Mouse (Mus musculus): ENCODE data around the gene Fam172a. TPM values are rescaled to one million over a fixed set of nuclear protein-coding genes. Genes with fewer than 3 reads are reported as not detected.

The Fam172a gene
- polyA plus RNA-seq, 1 experiment from 2014 or later, result 50.6 TPM

DNA sequence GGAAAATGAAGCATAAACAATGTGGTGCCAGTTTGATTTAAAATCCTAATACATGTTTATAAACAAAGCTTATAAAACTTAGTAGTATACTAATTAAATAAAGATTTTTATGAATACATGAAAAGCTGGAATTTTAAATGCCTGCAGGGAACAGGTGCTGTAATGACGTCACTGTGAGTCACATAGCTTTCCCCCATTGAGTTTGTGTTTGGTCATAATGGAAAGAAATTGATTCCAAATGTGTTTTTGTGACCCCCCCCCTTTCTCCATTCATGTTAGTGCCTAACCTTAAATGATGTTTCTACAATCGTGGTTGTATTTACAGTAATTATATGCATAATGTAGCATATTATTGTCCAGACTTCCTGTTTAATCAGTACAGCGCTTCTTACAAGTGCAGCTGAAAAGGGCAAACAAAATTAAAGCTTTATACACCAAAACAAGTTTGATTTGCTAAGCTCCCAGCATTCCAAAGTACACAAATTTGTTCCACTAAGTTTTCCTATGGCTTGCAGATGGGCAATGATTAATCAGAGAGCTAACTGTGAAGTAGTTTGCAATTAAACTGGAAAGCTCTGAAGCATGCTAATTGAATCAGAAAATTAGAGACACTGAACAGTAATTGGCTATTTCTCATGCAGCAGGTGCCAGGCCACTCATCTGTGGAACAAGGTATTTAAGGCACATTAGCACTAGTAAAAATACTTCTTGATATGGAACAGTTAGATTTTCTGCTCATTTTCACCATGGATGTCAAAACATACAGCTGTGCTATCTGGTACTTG, 398.1 kb downstream of the Fam172a start:
- DNase-seq (ENCODE audit: low spot score), result no peak

DNA sequence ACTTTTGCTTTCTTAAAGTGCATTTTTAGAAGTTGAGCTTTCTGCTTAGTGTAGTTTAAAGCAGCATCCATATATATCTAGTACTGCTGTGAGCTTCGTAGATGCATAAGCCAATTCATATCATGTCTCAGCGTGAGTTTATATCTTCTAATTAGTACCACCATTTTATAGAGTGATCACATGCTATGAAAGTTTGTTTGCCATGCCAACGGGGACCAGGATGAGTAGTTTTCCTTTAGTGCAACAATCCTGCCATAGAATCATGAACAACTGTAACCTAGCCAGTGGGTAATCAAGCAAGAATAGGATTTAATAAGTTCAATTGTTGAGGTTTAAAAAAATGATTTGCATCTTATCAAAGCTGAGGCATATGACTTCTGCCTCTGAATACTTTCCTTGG, 398.8 kb downstream of the Fam172a start:
- DNase-seq (ENCODE audit: low spot score), result no peak

DNA sequence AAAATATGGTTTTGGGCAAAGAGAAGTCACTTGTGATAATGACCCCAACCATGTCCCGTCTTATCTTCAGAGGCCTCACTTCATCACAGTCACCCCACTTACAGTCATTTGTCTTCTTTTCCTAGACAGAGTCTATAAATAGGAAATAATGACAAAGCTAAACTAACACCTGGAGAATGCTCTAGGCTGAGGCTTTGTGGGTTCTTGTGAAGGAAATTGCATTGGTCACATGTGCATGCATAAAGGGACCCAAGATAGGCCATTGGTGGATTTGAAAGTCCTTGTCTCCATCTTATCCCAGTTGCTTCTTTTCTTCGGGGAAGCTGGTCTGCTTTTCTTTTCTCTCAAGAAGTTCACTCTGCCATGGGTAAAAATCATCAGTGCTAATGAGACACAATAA, 400.5 kb downstream of the Fam172a start:
- no peak for DNase-seq (ENCODE audit: low spot score)

DNA sequence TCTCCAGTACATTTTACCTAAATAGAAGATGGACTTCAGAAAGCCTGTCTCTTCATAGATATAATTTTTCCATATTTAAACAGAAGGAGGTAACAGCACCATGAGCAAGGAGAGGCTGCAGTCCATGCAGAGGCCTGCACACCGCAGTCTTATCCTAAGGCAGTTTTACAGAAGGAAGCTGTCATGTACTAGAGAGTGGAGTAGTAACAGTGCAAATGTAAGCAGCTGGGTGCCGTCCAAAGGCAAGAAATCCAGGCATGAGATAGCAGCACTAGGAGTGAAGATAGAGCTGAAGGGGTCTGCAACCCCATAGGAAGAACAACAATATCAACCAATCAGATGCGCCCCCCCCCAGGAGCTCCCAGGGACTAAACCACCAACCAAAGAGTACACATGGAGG, 403.0 kb downstream of the Fam172a start:
- DNase-seq (ENCODE audit: low spot score), result no peak

DNA sequence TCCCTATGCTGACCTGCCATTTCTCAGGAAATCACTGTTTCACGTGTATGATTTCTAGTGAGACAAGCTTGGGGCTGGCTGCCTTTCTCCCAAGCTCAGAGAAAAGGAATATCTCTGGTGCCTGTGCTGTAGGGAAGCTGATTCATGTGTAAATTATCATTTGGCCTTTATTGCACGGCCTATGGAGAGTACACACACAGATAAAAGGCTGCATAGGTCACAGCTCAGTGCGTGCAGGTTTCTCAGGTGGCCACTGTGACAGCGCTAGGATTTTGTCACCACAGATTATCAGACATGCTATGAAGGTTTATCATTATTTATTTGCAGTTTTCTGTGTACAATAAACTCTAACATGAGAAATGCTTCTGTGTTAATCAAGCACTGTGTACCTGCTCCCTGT, 408.8 kb downstream of the Fam172a start:
- no peak for DNase-seq (ENCODE audit: low spot score)

DNA sequence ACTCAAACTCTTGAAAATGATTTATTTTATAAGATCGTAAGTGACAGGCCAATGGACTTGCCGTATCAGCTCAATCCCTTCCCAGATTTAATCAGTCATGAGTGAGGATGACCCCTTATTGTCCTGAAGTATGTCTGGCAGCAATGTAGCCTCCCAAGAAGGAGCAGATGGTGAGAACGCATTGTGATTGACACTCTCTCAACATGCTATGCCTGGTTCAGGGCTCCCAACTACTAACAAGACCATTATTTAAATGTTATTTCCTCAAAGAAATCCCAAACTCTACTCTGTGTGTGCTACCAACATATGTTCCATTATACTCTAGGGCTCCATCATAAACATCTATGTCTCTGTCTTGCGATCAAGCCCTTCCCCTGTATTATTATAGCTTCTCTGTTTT, 412.1 kb downstream of the Fam172a start:
- DNase-seq (ENCODE audit: low spot score), result no peak

DNA sequence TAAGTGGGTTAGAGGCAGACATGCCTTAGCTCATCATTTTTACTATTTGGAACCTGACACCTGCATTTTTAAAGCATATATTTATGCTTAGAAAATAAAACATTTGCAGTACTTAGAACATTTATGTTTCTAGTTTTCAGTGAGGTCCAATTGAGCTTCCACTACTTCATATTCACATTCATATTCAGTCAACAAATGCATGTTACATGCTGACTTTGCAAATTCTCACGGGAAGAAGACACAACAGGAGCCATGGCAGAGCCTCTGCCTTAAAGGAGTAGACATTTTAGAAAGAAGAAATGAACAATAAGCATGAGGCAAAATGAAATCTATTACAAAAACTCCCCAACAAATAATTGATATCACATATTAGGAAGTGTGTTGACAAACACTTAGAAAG, 416.9 kb downstream of the Fam172a start:
- no peak for DNase-seq (ENCODE audit: low spot score)

DNA sequence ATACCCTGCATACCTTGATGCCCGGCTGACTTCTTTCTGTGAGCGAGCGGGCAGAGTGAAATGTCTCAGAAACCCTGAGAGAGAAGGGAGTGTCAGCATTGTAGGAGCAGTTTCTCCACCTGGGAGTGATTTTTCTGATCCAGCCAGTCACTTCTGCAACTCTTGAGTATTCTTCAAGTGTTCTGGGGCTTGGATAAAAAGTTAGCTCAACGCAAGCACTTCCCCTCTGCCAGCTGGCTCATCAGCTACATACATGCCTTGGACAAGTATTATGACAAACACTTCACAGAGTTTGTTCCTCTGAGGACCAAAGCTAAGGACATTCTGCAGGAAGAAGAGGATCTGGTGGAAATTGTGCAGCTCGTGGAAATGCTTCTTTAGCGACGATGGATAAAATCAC, 420.2 kb downstream of the Fam172a start:
- no peak for DNase-seq (ENCODE audit: low spot score)

DNA sequence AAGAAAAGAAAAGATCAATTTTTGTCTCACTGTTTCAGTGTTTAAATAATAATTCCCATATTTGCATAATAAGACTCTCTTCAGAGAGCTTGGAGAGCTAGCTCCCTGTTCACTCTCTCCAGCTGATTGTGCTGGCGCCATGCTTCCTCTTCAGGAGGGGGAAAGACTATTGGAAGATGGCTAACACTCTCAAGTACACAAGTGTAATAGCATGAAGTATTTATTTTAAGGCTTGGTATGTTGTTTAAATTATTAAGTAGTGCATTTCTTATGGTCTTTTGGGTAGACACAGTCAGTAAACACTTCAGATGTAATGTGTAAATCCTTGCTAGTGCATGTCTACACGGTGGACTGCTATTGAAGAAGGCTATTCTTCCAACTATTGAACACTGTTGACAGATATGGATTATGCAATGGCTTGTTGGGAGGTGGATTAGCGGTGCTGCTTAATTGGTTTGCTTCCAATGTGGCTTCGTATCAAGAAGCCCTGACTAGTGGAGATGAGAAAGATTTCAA, 422.1 kb downstream of the Fam172a start:
- no peak for DNase-seq (ENCODE audit: low spot score)

DNA sequence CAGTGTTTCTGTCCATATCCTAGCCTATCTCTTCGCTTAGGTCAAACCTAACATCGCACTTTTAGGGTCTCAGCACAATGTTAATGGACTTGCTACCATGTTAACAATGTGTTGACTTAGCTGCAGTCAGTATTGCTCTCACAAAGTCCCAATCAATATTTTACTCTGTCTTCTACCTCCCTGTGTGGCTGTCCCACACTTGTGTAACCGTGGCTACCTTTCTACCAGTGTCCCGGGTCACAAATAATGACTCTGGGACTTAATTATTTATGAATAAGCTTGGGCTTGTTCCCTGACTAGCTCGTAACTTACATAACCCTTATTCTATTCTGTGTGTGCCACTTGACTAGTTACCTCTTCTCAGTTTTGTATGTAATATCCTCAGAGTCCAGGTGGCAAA, 455.6 kb downstream of the Fam172a start:
- DNase-seq (ENCODE audit: low spot score), result no peak

DNA sequence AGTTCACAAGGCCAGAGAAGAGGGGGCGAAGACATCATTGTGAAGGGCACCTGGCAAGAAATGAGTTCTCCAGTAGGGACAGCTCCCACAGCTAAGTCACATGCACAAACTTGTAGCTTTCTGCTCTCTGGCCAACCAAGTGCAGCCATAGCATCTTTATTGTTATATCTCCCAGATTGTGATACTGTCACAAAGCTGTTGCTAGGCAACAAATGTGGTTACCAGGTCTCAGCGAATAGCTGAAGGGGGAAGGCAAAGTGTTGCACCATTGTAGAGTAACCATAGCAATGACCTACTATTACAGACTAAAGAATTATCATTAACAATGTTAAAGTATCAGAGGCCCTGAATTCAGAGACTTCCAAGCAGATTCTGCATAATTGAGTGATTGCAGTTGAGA, 460.3 kb downstream of the Fam172a start:
- no peak for DNase-seq (ENCODE audit: low spot score)

DNA sequence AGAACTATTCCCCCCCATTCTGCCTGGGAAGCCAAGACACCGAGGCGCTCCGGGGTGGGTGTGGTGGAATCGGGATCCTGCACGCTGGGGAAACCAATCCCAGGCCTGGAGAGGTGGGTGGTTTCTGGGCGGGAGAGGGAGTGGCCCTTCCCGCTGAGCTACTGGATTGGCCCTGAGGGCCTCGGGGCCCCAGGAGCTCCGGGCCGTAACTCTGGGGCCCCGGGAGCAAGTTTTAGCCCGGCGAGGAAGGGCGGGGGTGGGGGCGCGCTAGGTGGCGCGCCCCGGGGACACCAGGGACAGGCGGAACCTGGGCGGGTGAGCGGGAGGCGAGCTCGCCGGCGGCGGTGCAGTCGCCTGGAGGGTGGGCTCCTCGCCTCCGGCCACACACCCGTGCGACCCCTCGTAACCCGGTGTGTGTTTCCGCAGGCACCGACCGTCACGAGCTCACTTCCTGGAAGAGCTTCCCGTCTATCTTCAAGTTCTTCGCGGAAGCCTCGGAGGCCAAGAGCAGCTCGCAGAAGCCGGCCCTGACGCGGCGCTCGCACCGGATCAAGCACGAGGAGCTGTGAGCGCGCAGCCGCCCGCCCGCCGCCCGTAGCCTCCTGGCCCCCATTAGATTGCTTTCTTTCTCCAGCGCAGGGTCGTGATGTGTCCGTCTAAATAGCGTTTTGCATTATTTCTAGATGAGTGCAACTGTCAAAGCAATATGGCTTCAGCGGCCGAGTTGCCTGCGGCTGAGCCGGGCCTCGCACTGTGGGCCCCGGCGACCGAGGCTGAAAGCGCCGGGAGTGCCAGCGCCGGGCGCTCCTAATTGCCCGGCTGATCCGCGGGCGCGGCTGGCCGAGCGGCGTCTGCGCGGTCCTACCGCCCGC, 461.5 kb downstream of the Fam172a start:
- DNase-seq (ENCODE audit: low spot score), result peak; percentile 15

DNA sequence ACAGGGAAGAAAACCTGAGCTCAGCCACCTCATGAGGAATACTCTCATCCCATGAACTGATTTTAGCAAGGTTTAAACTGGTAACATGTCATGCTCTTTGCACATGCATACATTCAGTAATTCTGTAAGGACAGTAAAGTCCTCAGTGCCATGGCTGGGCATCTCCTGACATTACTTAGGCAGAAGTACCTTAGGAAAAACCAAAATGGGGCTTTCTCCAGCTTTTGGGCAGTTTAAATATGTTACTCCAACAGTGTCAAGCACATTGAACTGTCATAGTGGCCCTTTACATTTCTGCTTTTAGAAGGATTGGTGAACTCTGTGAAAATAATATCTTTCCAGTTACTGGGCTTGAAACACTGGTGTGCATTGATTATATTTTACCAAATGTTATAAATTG, 463.1 kb downstream of the Fam172a start:
- DNase-seq (ENCODE audit: low spot score), result no peak

DNA sequence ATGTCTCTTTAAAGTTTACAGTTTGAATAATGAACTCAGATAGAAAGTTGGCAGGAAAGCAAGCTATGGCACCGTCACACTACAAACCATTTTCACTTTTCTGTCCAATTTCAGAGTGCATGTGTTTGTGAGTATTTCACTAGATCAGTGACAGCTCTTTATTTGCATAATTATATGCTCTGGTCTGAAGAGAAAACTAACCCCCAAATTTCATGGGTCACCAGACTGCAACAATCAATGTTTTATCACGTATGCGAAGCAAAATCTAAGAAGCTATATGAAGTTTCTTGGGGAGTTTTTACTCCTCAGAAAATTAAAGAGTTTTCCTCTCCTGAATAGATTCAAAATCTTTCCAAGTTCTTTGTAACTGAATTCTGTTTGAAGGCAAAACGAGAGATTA, 466.3 kb downstream of the Fam172a start:
- no peak for DNase-seq (ENCODE audit: low spot score)

DNA sequence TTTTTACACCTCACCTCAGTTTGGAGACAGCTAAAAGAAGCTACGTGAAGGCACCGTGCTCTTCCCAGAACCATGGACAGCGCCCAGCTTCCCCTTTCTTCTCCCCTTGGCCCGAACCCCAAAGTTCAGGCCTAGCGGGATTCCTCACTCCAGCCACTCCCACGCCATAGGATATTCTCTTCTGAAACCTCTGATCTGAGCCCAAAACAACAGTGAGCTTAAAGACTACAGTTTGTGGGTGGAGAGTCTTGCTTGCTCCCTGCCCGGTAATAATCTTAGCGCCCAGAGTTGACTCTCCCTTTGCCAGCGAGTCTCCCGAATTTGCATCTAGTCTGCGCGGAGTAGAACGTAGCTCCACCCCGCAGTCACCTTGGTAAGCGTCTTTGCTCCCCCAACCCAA, 469.5 kb downstream of the Fam172a start:
- DNase-seq (ENCODE audit: low spot score), result peak; percentile 12

DNA sequence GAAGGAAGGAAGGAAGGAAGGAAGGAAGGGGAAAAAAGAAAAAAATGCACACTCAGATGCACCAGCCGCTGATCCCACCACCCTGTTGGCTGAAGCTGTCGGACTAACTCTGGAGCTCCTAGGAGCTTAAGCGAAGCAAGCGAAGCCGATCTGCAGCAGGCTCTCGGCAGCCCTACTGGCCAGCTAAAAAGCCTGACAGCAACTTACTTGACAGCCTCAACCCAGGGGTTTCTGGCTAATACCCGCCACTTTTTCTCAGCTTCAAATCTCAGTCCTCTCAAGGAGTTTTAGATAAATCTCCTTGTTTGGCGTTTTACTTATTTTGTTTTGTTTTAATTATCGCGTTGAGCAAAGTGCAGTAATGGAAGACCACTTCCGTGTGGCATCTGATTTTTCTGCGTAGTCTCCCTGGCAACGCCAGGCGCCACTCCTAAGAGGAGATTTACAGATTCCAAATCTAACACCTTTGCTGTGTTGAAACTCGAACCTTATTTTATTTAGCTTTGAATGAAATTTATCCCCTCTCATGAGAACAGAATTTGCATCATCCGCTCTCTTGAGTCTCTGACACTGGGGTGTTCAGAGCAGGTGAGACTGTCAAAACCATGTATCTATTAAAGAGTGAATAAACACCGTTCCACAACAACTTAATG, 470.3 kb downstream of the Fam172a start:
- DNase-seq (ENCODE audit: low spot score), result no peak

DNA sequence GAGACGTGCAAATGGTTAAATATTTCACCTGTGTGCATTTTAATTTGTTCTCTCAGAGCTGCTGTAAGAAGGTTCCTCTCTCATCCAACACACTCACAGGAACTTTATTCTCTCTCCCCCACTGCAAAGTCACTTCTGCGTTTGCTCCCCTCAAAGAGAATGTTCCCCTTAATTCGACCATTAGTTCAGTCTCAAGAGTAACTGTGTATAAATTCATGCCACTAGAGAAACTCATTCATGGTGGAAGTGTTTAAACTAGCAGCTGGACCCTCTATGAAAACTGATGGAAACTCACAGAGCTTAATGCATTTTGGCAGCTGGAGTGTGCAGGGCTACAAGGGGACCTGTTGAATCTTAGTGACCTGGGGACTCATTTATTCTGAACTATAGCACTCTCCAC, 471.0 kb downstream of the Fam172a start:
- DNase-seq (ENCODE audit: low spot score), result no peak

DNA sequence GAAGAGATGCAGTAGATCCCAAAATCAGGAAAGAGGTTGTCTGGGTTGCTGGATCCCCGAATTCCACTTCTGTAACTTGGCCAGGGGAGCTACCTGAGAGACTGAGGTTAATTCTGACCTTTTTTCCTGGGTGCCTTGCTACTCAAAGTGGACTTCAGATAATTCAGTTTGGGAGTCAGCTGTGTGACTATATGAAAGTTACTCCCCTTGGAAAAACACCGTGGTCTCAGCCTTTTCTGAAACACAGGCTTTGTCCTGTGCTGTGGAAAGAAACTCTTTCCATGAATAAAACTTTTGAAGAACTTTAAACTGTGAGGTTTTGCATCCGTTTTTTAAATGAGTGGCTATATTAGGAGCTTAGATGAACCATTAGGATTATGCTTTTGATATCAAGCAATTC, 472.4 kb downstream of the Fam172a start:
- DNase-seq (ENCODE audit: low spot score), result no peak

DNA sequence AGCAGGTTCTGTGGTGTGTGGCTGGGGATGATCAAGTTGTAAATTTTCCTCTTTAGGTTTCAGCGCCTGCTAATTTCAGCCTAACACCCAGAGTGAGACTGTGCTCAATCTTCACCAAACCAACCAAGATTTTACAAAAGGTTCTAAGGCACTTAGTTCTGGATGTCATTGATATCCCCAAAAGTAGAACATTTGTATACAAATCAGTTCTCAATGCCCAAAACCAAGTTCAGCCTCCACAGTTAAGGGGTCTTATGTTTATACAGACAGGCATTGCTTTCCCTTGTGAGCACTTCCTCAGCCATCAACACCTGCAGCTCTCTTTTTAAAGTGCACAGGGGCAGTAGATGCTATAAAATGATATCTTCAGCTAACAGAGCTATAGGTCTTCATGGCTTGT, 473.1 kb downstream of the Fam172a start:
- DNase-seq (ENCODE audit: low spot score), result no peak

DNA sequence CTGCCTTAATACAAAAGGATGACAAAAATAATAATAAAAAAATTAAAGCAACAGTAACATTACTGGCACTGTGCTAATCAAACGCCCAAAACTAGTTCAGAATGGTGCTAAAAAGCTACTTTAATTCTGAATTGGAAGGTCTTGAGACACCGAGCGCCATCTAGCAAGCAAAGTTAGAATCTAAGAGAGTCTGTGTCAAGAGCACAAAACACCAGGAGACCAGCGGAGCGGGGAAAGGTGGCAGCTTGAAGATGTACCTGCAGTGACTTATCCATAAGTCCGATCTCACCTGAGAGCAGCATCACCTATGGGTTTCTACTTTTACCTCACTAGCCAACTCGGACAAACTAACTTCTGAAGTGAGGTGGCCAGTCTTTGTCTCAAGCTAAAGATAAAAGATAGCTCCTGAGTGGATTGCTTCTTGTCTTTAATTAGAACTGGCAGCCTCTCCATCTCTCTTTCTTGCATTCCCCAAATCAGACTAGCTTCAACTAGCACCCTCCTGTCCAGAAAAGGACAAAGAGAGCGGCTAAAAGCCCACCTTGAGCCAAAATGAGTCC, 474.1 kb downstream of the Fam172a start:
- DNase-seq (ENCODE audit: low spot score), result no peak

DNA sequence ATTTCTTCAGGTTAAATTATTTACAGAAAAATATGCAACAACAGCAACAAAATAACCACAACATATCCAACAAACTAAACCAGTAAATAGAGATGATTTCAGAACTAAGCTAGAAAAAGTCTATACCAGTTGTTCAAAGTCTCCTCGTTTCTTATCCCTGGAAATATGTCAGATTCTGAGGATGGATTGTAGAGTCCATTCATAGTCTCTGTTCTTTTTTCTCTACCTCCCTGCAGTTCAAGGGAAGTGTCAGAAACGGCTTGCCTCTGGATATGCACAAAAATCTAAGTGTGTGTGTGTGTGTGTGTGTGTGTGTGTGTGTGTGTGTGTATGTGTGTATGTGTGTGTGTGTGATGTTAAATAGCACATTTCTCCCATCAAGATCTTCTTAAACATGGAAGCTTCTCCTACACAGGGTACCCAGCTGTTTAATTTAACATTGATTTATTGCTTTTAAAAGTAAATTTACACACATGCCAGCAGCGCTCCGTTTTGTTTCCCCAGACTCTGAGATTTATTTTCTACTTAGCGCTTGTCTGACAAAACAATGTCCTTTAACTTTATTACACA, 475.6 kb downstream of the Fam172a start:
- no peak for DNase-seq (ENCODE audit: low spot score)
